Comparison of ENCODE assay signal across 9 mouse cellular contexts in genomic region chr17:50236702-50237435, GRCm38 (mm10). TPM values are rescaled to one million over a fixed set of nuclear protein-coding genes. Genes with fewer than 3 reads are reported as not detected.
DNase-seq lines count a peak whose midpoint lies in the region; ATAC-seq lines count a peak whose summit lies in the region.
"Had no signal": no experiment of that assay in that cellular context is flagged by ENCODE, and none has a peak within 500 bp of the region (broad histone marks: within the 10 kb centered on the region; RNA-seq: fewer than 3 reads in every experiment).

No protein-coding gene starts in this region.

- no peaks in the 10 kb centered on the region for H3K9me3 ChIP-seq in heart, embryonic 11.5 days (replicated peaks; ENCODE audit: control insufficient read depth, low read length)
- H3K9me3 ChIP-seq in hindbrain, embryonic 13.5 days, result no peaks in the 10 kb centered on the region
- H3K9me3 ChIP-seq in neural tube, embryonic 11.5 days (ENCODE audit: control insufficient read depth, low read length), result no peaks in the 10 kb centered on the region
- H3K9me3 ChIP-seq in intestine, embryonic 15.5 days, result no peaks in the 10 kb centered on the region

- no peak overlapping the region for H3K4me3 ChIP-seq in heart, embryonic 11.5 days (ENCODE audit: low read depth, low read length)
- H3K4me3 ChIP-seq in hindbrain, embryonic 13.5 days, result no peak overlapping the region
- H3K4me3 ChIP-seq in neural tube, embryonic 11.5 days (ENCODE audit: low read depth, low read length), result no peak overlapping the region
- H3K4me3 ChIP-seq in intestine, embryonic 15.5 days (replicated peaks), result no peak overlapping the region

- ATAC-seq in heart, embryonic 11.5 days (replicated peaks; ENCODE audit: insufficient number of reproducible peaks, low FRiP score, low TSS enrichment), result 0 out of 2 replicates have a peak, but pooled peaks have one; percentile 14
- peak; percentile 90 for ATAC-seq in hindbrain, embryonic 13.5 days (ENCODE audit: low FRiP score)
- ATAC-seq in neural tube, embryonic 11.5 days (ENCODE audit: insufficient read depth, low FRiP score, low TSS enrichment), result peak; percentile 85
- no peak for ATAC-seq in intestine, embryonic 15.5 days

- H3K4me2 ChIP-seq in heart, embryonic 11.5 days, result no peak overlapping the region
- peak overlapping the region; percentile 27 for H3K4me2 ChIP-seq in hindbrain, embryonic 13.5 days
- no peak overlapping the region for H3K4me2 ChIP-seq in neural tube, embryonic 11.5 days (ENCODE audit: low read depth)
- H3K4me2 ChIP-seq in intestine, embryonic 15.5 days (replicated peaks), result no peak overlapping the region

- H3K27me3 ChIP-seq in heart, embryonic 11.5 days (ENCODE audit: control insufficient read depth, insufficient read depth, low read length), result peaks cover 3% of the 10 kb centered on the region
- H3K27me3 ChIP-seq in hindbrain, embryonic 13.5 days, result peaks cover 10% of the 10 kb centered on the region; the same call in 1 of the 2 replicates
- no peaks in the 10 kb centered on the region for H3K27me3 ChIP-seq in neural tube, embryonic 11.5 days (ENCODE audit: control insufficient read depth, insufficient read depth, low read length)
- H3K27me3 ChIP-seq in intestine, embryonic 15.5 days (replicated peaks), result no peaks in the 10 kb centered on the region

- no peak overlapping the region for H3K27ac ChIP-seq in heart, embryonic 11.5 days (ENCODE audit: low read depth, low read length)
- peak overlapping the region; percentile 93 for H3K27ac ChIP-seq in hindbrain, embryonic 13.5 days
- H3K27ac ChIP-seq in neural tube, embryonic 11.5 days (ENCODE audit: low read depth, low read length), result peak overlapping the region; percentile 60; the same call in 1 of the 2 replicates
- no peak overlapping the region for H3K27ac ChIP-seq in intestine, embryonic 15.5 days

- no peak for DNase-seq in heart, adult 8-10 months (ENCODE audit: low spot score)
- DNase-seq in embryo, embryonic 10.5 days (ENCODE audit: low spot score), result peak; percentile 75
- DNase-seq in neural tube, embryonic 11.5 days (ENCODE audit: low spot score), result peak; percentile 65
- no peak for DNase-seq in gastrocnemius, postnatal 25 days
- no peak for DNase-seq in urinary bladder, adult 2 months (ENCODE audit: low spot score)

- no peak overlapping the region for H3K9ac ChIP-seq in heart, embryonic 11.5 days (ENCODE audit: low read depth, low read length)
- peak overlapping the region; percentile 53; the same call in 1 of the 2 replicates for H3K9ac ChIP-seq in hindbrain, embryonic 13.5 days
- H3K9ac ChIP-seq in neural tube, embryonic 11.5 days (ENCODE audit: low read length), result peak overlapping the region; percentile 15; the same call in 1 of the 2 replicates
- no peak overlapping the region for H3K9ac ChIP-seq in intestine, embryonic 15.5 days

- WGBS in heart, embryonic 11.5 days (ENCODE audit: insufficient replicate concordance), result 49% methylated on average over 9 of the region's 9 CpGs
- WGBS in hindbrain, embryonic 13.5 days, result 16% methylated on average over 9 of the region's 9 CpGs
- WGBS in neural tube, embryonic 11.5 days, result 40% methylated on average over 9 of the region's 9 CpGs
- 54% methylated on average over 9 of the region's 9 CpGs for WGBS in intestine, embryonic 15.5 days

- no peaks in the 10 kb centered on the region for H3K4me1 ChIP-seq in heart, embryonic 11.5 days (ENCODE audit: control insufficient read depth, insufficient read depth, low read length)
- H3K4me1 ChIP-seq in hindbrain, embryonic 13.5 days (replicated peaks), result peaks cover 17% of the 10 kb centered on the region
- H3K4me1 ChIP-seq in neural tube, embryonic 11.5 days (ENCODE audit: control insufficient read depth, insufficient read depth, low read length), result no peaks in the 10 kb centered on the region
- no peaks in the 10 kb centered on the region for H3K4me1 ChIP-seq in intestine, embryonic 15.5 days (replicated peaks)

- no peaks in the 10 kb centered on the region for H3K36me3 ChIP-seq in heart, embryonic 11.5 days (ENCODE audit: control insufficient read depth, insufficient read depth, low read length)
- no peaks in the 10 kb centered on the region for H3K36me3 ChIP-seq in hindbrain, embryonic 13.5 days
- H3K36me3 ChIP-seq in neural tube, embryonic 11.5 days (ENCODE audit: control insufficient read depth, insufficient read depth, low read length), result no peaks in the 10 kb centered on the region
- H3K36me3 ChIP-seq in intestine, embryonic 15.5 days, result no peaks in the 10 kb centered on the region

RNA-seq across cellular contexts. Expression of gene Rftn1, which starts 46.4 kb away (rescaled TPM):
- polyA plus RNA-seq in heart, embryonic 11.5 days (2014; fragmentation: Nextera tagmentation; extraction: Ambion mirVana), result 11.2 and 13.8 TPM in 2 replicates
- 10 to 100 TPM; 45.4 to 54.7 (median 50.4) TPM for total RNA-seq in heart, adult 8-10 months (2022)
- 14.2 and 17.0 TPM in 2 replicates for polyA plus RNA-seq in hindbrain, embryonic 13.5 days (2015; fragmentation: Nextera tagmentation; extraction: Ambion mirVana)
- 6.9 and 7.8 TPM in 2 replicates for polyA plus RNA-seq in neural tube, embryonic 11.5 days (2014; fragmentation: Nextera tagmentation; extraction: Ambion mirVana)
- 10 to 100 TPM; 27.3 to 35.0 TPM for total RNA-seq in gastrocnemius, postnatal 25 days (2021)
- polyA plus RNA-seq in urinary bladder, adult 2 months (2012; rRNA removed), result 8.3 and 9.6 TPM in 2 replicates
- polyA plus RNA-seq in intestine, embryonic 15.5 days (2015; fragmentation: Nextera tagmentation; extraction: Ambion mirVana), result 10.1 and 10.5 TPM in 2 replicates

RNA-seq across cellular contexts. Expression of gene Dazl, which starts 56.6 kb away (rescaled TPM):
- polyA plus RNA-seq in heart, embryonic 11.5 days (2014; fragmentation: Nextera tagmentation; extraction: Ambion mirVana), result 0.50 and 0.65 TPM in 2 replicates
- under 1 TPM in 2 of 4 experiments, not detected in 2; 0.20 to 0.44 TPM for total RNA-seq in heart, adult 8-10 months (2022)
- polyA plus RNA-seq in hindbrain, embryonic 13.5 days (2015; fragmentation: Nextera tagmentation; extraction: Ambion mirVana), result 0.27 and 0.48 TPM in 2 replicates
- 0.20 TPM in 1 of 2 replicates, not detected in the other for polyA plus RNA-seq in neural tube, embryonic 11.5 days (2014; fragmentation: Nextera tagmentation; extraction: Ambion mirVana)
- total RNA-seq in gastrocnemius, postnatal 25 days (2021), result under 1 TPM in 1 of 2 experiments, not detected in 1; 0.54 TPM
- polyA plus RNA-seq in urinary bladder, adult 2 months (2012; rRNA removed), result 0.01 and 0.07 TPM in 2 replicates
- polyA plus RNA-seq in intestine, embryonic 15.5 days (2015; fragmentation: Nextera tagmentation; extraction: Ambion mirVana), result 0.26 and 0.78 TPM in 2 replicates
- polyA plus RNA-seq: spleen, adult 2 months had no signal

Comparison
In these comparisons a context has a peak if more than half of its experiments do, and no peak if none do; other contexts are left out.
1. H3K27ac ChIP-seq: peak in hindbrain, embryonic 13.5 days (single experiment) and neural tube, embryonic 11.5 days (single experiment); none in heart, embryonic 11.5 days (single experiment) and intestine, embryonic 15.5 days (single experiment).
2. H3K9ac ChIP-seq: peak in hindbrain, embryonic 13.5 days (single experiment) and neural tube, embryonic 11.5 days (single experiment); none in heart, embryonic 11.5 days (single experiment) and intestine, embryonic 15.5 days (single experiment).
3. DNase-seq: peak in embryo, embryonic 10.5 days (single experiment) and neural tube, embryonic 11.5 days (single experiment); none in heart, adult 8-10 months (single experiment), gastrocnemius, postnatal 25 days (single experiment) and urinary bladder, adult 2 months (single experiment).